Mouse (Mus musculus) liver, embryonic 15.5 days (tissue): ENCODE data around the gene Rara. TPM values are rescaled to one million over a fixed set of nuclear protein-coding genes. Genes with fewer than 3 reads are reported as not detected.
"Not testable (repeated sequence)": the region's sequence is repeated elsewhere in the genome, so short reads cannot be mapped to it uniquely, and the experiment has no call there.

Source experiments
- ATAC-seq: fragments of 200-750 bp; cut with Nextera tagmentation; 2 replicates; pipeline ENCODE4 v1.8.0; 2017; ENCODE audit warnings: moderate number of reproducible peaks, mild to moderate bottlenecking, moderate library complexity; ENCODE audit not compliant: insufficient read depth
- H3K27ac ChIP-seq: fragments of 300-500 bp; sonication (generic); replicated peaks from 2 replicates; pipeline ENCODE4 v1.5.1; 2015; ENCODE audit warnings: mild to moderate bottlenecking, inconsistent platforms
- H3K27me3 ChIP-seq: fragments of 300-500 bp; sonication (generic); 2 replicates; pipeline ENCODE4 v1.6.1; 2015; ENCODE audit warnings: mild to moderate bottlenecking, inconsistent platforms
- H3K36me3 ChIP-seq: fragments of 300-500 bp; sonication (generic); replicated peaks from 2 replicates; pipeline ENCODE4 v1.6.1; 2015; ENCODE audit warnings: moderate library complexity, mild to moderate bottlenecking, inconsistent platforms
- H3K4me1 ChIP-seq: fragments of 300-500 bp; sonication (generic); replicated peaks from 2 replicates; pipeline ENCODE4 v1.6.1; 2015; ENCODE audit warnings: inconsistent platforms
- H3K4me2 ChIP-seq: fragments of 300-500 bp; sonication (generic); 2 replicates; pipeline ENCODE4 v1.6.1; 2015; ENCODE audit warnings: moderate library complexity, mild to moderate bottlenecking, inconsistent platforms
- H3K4me3 ChIP-seq: fragments of 300-500 bp; sonication (generic); replicated peaks from 2 replicates; pipeline ENCODE4 v1.5.1; 2015; ENCODE audit warnings: mild to moderate bottlenecking, inconsistent platforms
- H3K9ac ChIP-seq: fragments of 300-500 bp; sonication (generic); 2 replicates; pipeline ENCODE4 v1.6.1; 2015; ENCODE audit warnings: moderate library complexity, mild to moderate bottlenecking, inconsistent platforms
- H3K9me3 ChIP-seq: fragments of 300-500 bp; sonication (generic); replicated peaks from 2 replicates; pipeline ENCODE4 v1.6.1; 2016; ENCODE audit warnings: inconsistent platforms
- WGBS: fragments of 180-500 bp; shearing (Covaris S2); methylation state at CpG from one replicate; pipeline ENCODE4 v1.1.7; 2015; ENCODE audit warnings: mixed read lengths; ENCODE audit not compliant: insufficient replicate concordance; 5-methylcytosine and 5-hydroxymethylcytosine counted together
- polyA plus RNA-seq: library from polyadenylated mRNA; unstranded; fragments of >200 nt; fragmentation: Nextera tagmentation; extraction: Ambion mirVana; gene quantifications from 2 replicates; pipeline ENCODE4 v1.2.1, GENCODE M21; 2015

The Rara gene
- polyA plus RNA-seq, 1 experiment from 2014 or later, result 4.5 TPM

DNA sequence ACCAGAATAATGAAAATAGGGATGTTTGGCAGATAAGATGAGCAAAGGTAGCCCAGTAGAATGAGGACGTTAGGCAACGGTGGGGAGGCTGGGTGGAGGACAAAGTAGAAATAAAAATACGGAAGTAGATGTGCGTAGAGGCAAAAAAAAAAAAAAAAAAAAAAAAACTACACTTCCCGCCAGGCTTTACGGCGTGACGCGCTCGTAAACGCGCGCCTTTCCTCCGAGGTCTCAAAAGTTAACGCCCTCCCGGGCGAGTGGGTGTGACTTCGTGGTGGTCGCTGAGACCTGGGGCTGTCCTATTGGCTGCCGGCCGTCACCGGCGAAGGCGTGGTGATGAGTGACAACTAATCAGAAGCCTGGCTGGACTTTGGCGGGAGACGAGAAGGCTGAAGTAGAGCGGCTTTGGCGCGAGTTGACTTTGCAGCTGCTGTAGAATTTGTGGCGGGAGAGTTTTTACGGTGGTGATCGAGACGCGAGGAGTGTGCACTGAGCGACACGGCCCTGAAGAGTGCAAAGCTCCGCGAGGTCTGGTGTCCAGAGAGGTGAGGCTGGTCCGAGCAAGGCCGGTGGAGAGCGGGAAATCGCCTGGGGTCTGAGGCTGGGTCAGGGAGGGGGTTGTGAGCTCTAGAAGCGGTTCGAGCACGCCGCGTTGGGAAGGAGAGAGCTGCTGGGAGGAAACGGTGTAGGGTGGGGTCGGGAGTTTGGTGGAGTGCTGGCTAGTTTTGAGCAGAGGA, 20.0 kb upstream of the Rara start, which contains the start of gene Cdc6:
Gene Cdc6 (plus strand): TSS at position 365 of the 737 bp plus-strand sequence.
- no peaks in the 10 kb centered on the region for H3K27me3 ChIP-seq
- no peaks in the 10 kb centered on the region for H3K9me3 ChIP-seq
- H3K9ac ChIP-seq, result peak within 1 kb of the TSS; percentile 82
- ATAC-seq, result peak; percentile 84
- H3K4me1 ChIP-seq, result peaks cover 86% of the 10 kb centered on the region
- under 1% methylated on average over 49 of the region's 49 CpGs for WGBS
- H3K4me3 ChIP-seq, result peak within 1 kb of the TSS; percentile 83
- peak within 1 kb of the TSS; percentile 93 for H3K4me2 ChIP-seq
- peak within 1 kb of the TSS; percentile 93 for H3K27ac ChIP-seq
- H3K36me3 ChIP-seq, result peaks cover 41% of the 10 kb centered on the region

DNA sequence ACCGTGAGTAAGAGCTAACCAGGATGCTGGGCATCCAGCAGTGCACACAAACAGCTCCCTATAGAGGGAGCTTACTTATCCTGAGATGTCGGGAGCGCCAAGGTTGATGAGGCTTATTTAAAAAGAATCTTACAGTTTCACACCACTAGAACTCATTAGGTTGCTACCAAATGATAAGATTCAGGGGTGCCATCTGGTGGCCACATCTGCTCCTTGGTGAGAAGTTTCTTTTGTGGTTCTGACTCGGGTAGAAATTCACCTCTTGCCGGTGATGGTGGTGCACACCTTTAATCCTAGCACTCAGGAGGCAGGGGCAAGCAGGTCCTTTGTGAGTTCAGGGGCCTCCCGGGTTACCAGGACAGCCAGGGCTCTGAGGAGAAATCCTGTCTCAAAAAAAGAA, 18.0 kb upstream of the Rara start:
- WGBS, result 24% methylated on average over 6 of the region's 6 CpGs
- peak overlapping the region; percentile 83 for H3K4me3 ChIP-seq
- H3K9ac ChIP-seq, result peak overlapping the region; percentile 82
- peaks cover 82% of the 10 kb centered on the region for H3K4me1 ChIP-seq
- no peak for ATAC-seq
- no peaks in the 10 kb centered on the region for H3K27me3 ChIP-seq
- H3K36me3 ChIP-seq, result peaks cover 59% of the 10 kb centered on the region
- H3K9me3 ChIP-seq, result no peaks in the 10 kb centered on the region
- H3K4me2 ChIP-seq, result peak overlapping the region; percentile 93
- H3K27ac ChIP-seq, result peak overlapping the region; percentile 92

- Histone ChIP-seq H3K9ac (peak overlapping the region; percentile 82), H3K9me3 (no peaks in the 10 kb centered on the region), H3K36me3 (peaks cover 67% of the 10 kb centered on the region), H3K27ac (peak overlapping the region; percentile 92), H3K27me3 (no peaks in the 10 kb centered on the region), H3K4me3 (peak overlapping the region; percentile 83), H3K4me2 (peak overlapping the region; percentile 93), H3K4me1 (peaks cover 75% of the 10 kb centered on the region)
- 86% methylated on average over 11 of the region's 11 CpGs for WGBS
- ATAC-seq, result no peak
Measured at GRCm38 (mm10) chr11:98910415-98910814, 17.2 kb upstream of the Rara start.

GRCm38 (mm10) chr11:98911498-98911897, 16.1 kb upstream of the Rara start:
- Histone ChIP-seq H3K27me3 (no peaks in the 10 kb centered on the region), H3K4me1 (peaks cover 70% of the 10 kb centered on the region), H3K36me3 (peaks cover 78% of the 10 kb centered on the region), H3K27ac (peak overlapping the region; percentile 92), H3K4me2 (peak overlapping the region; percentile 93), H3K9me3 (no peaks in the 10 kb centered on the region), H3K4me3 (peak overlapping the region; percentile 83), H3K9ac (peak overlapping the region; percentile 82)
- ATAC-seq, result peak; percentile 56
- 35% methylated on average over 5 of the region's 5 CpGs for WGBS

- H3K27me3 ChIP-seq, result no peaks in the 10 kb centered on the region
- H3K4me2 ChIP-seq, result no peak overlapping the region
- 81% methylated on average over 11 of the region's 11 CpGs for WGBS
Measured at GRCm38 (mm10) chr11:98914196-98914595, 13.4 kb upstream of the Rara start.

DNA sequence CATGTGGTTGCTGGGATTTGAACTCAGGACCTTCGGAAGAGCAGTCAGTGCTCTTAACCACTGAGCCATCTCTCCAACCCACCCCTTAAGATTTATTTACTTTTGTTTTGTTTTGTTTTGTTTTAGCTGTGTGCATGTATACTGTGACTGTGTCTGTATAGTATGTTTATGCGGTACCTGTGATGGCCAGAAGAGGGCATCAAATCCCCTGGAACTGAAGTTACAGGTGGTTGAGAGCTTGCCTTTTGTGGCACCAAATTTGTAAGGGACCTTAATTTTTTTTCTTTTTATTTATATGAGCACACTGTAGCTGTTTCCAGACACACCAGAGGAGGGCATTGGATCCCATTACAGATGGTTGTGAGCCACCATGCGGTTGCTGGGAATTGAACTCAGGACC, 11.2 kb upstream of the Rara start:
- H3K4me3 ChIP-seq, H3K4me2 ChIP-seq, ATAC-seq, H3K27ac ChIP-seq, H3K27me3 ChIP-seq, H3K9ac ChIP-seq, H3K9me3 ChIP-seq: not testable (repeated sequence)
- WGBS, result 85% methylated on average over 3 of the region's 3 CpGs
- H3K4me1 ChIP-seq, result peaks cover 60% of the 10 kb centered on the region
- peaks cover 100% of the 10 kb centered on the region for H3K36me3 ChIP-seq

More at GRCm38 (mm10) chr11:98914196-98914595, 13.4 kb upstream of the Rara start:
- H3K4me3 ChIP-seq, result no peak overlapping the region
- no peak overlapping the region for H3K9ac ChIP-seq
- H3K9me3 ChIP-seq, result no peaks in the 10 kb centered on the region
- H3K36me3 ChIP-seq, result peaks cover 100% of the 10 kb centered on the region
- ATAC-seq, result no peak
- H3K27ac ChIP-seq, result no peak overlapping the region
- H3K4me1 ChIP-seq, result peaks cover 81% of the 10 kb centered on the region

GRCm38 (mm10) chr11:98917428-98918005, 10.1 kb upstream of the Rara start:
- H3K9ac ChIP-seq, result no peak overlapping the region
- WGBS, result 43% methylated on average over 13 of the region's 13 CpGs
- ATAC-seq, result no peak
- peaks cover 51% of the 10 kb centered on the region for H3K4me1 ChIP-seq
- peak overlapping the region; percentile 61 for H3K27ac ChIP-seq
- no peaks in the 10 kb centered on the region for H3K27me3 ChIP-seq
- no peak overlapping the region for H3K4me3 ChIP-seq
- peaks cover 100% of the 10 kb centered on the region for H3K36me3 ChIP-seq
- 0 out of 2 replicates have a peak overlapping the region, but pooled peaks have one; percentile 13 for H3K4me2 ChIP-seq
- no peaks in the 10 kb centered on the region for H3K9me3 ChIP-seq

GRCm38 (mm10) chr11:98918231-98918630, 9.4 kb upstream of the Rara start:
- ATAC-seq, result peak; percentile 29; the same call in 1 of the 2 replicates
- H3K4me3 ChIP-seq, result no peak overlapping the region
- no peaks in the 10 kb centered on the region for H3K27me3 ChIP-seq
- H3K27ac ChIP-seq, result peak overlapping the region; percentile 61; the same call in 1 of the 2 replicates
- WGBS, result 33% methylated on average over 9 of the region's 9 CpGs
- H3K4me2 ChIP-seq, result 0 out of 2 replicates have a peak overlapping the region, but pooled peaks have one; percentile 13
- no peak overlapping the region for H3K9ac ChIP-seq
- peaks cover 100% of the 10 kb centered on the region for H3K36me3 ChIP-seq
- no peaks in the 10 kb centered on the region for H3K9me3 ChIP-seq
- peaks cover 50% of the 10 kb centered on the region for H3K4me1 ChIP-seq

GRCm38 (mm10) chr11:98919009-98919408, 8.6 kb upstream of the Rara start:
- no peaks in the 10 kb centered on the region for H3K27me3 ChIP-seq
- H3K4me1 ChIP-seq, result peaks cover 46% of the 10 kb centered on the region
- ATAC-seq, result no peak
- H3K4me3 ChIP-seq, result no peak overlapping the region
- peak overlapping the region; percentile 16; the same call in 1 of the 2 replicates for H3K27ac ChIP-seq
- peaks cover 99% of the 10 kb centered on the region for H3K36me3 ChIP-seq
- 89% methylated on average over 11 of the region's 11 CpGs for WGBS
- no peak overlapping the region for H3K4me2 ChIP-seq
- H3K9me3 ChIP-seq, result no peaks in the 10 kb centered on the region
- no peak overlapping the region for H3K9ac ChIP-seq

DNA sequence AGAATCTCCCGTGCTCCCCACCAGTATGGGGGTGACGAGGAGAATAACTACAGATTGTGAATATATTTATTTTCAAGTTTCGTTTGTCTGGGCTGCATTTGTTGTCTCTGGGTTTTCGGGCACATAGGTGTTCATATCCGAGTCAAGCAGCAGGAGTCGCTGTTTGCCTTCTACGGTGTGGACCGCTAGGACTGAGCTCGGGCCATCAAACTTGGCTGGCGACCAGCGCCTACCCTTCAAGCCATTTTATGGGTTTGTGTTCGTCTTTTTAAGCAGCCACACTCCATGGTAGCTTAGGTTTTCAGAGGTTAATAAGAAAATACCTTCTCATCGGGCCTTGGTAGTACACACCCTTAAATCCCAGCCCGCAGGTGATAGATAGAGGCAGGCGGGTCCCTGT, 5.8 kb upstream of the Rara start:
- WGBS, result 72% methylated on average over 15 of the region's 15 CpGs
- H3K4me1 ChIP-seq, result peaks cover 61% of the 10 kb centered on the region
- H3K9me3 ChIP-seq, H3K27me3 ChIP-seq, H3K4me2 ChIP-seq, H3K4me3 ChIP-seq, H3K27ac ChIP-seq, ATAC-seq, H3K9ac ChIP-seq: not testable (repeated sequence)
- H3K36me3 ChIP-seq, result peaks cover 76% of the 10 kb centered on the region

GRCm38 (mm10) chr11:98922307-98922706, 5.3 kb upstream of the Rara start:
- H3K4me1 ChIP-seq, result peaks cover 60% of the 10 kb centered on the region
- H3K27ac ChIP-seq, H3K4me3 ChIP-seq, H3K9ac ChIP-seq, H3K9me3 ChIP-seq, ATAC-seq, H3K4me2 ChIP-seq, H3K27me3 ChIP-seq: not testable (repeated sequence)
- 69% methylated on average over 10 of the region's 10 CpGs for WGBS
- H3K36me3 ChIP-seq, result peaks cover 71% of the 10 kb centered on the region
